Mouse (Mus musculus) MEL (cell line): ENCODE results near the gene Olfr1310. TPM values are rescaled to one million over a fixed set of nuclear protein-coding genes. Genes with fewer than 3 reads are reported as not detected.

Source experiments
- DNase-seq: peaks from one replicate; pipeline ENCODE4 v3.0.0; 2011; ENCODE audit warnings: low read depth, low spot score
- H3K27ac ChIP-seq: 2 replicates; pipeline ENCODE4 v1.5.1; 2012; ENCODE audit warnings: low read depth, mild to moderate bottlenecking, control low read depth, low read length, moderate library complexity; ENCODE audit not compliant: control insufficient read depth
- H3K27me3 ChIP-seq, 2 experiments: fragments of 150-350 bp in 1 of 2; sonication (generic) in 1 of 2; 2 replicates each; pipeline ENCODE4 v1.6.1; 2012; ENCODE audit warnings: low read length in 2 of 2, mild to moderate bottlenecking in 2 of 2, improper control_type of control experiment in 1 of 2, moderate library complexity in 1 of 2; ENCODE audit not compliant: insufficient read depth in 2 of 2, control insufficient read depth in 1 of 2
- H3K36me3 ChIP-seq, 2 experiments: 2 replicates each; pipeline ENCODE4 v1.6.1; 2012 to 2014; ENCODE audit warnings: low read length in 2 of 2, improper control_type of control experiment in 1 of 2, inconsistent platforms in 1 of 2, mild to moderate bottlenecking in 1 of 2; ENCODE audit not compliant: insufficient read depth in 2 of 2, control insufficient read depth in 1 of 2
- H3K4me1 ChIP-seq, 2 experiments: fragments of 150-350 bp in 1 of 2; sonication (generic) in 1 of 2; 2 replicates each; pipeline ENCODE4 v1.6.1; 2012; ENCODE audit warnings: low read length in 2 of 2, improper control_type of control experiment in 1 of 2, mild to moderate bottlenecking in 1 of 2; ENCODE audit not compliant: insufficient read depth in 2 of 2, control insufficient read depth in 1 of 2
- H3K4me3 ChIP-seq, 2 experiments: fragments of 150-350 bp in 1 of 2; sonication (generic) in 1 of 2; 2 replicates each; pipeline ENCODE4 v1.5.1; 2012; ENCODE audit warnings: low read depth in 2 of 2, low read length in 2 of 2, mild to moderate bottlenecking in 2 of 2, moderate library complexity in 2 of 2, control low read depth in 1 of 2, improper control_type of control experiment in 1 of 2; ENCODE audit not compliant: control insufficient read depth in 1 of 2, insufficient read depth in 1 of 2
- H3K79me2 ChIP-seq: 2 replicates; pipeline ENCODE4 v1.6.1; 2012; ENCODE audit warnings: mild to moderate bottlenecking, low read length, moderate library complexity; ENCODE audit not compliant: control insufficient read depth, poor library complexity, insufficient read depth
- H3K9ac ChIP-seq: 2 replicates; pipeline ENCODE4 v1.6.1; 2012; ENCODE audit warnings: low read depth, mild to moderate bottlenecking, control low read depth, low read length, moderate library complexity; ENCODE audit not compliant: control insufficient read depth, poor library complexity, severe bottlenecking
- H3K9me3 ChIP-seq: fragments of 150-350 bp; sonication (generic); replicated peaks from 2 replicates; pipeline ENCODE4 v1.6.1; 2012; ENCODE audit warnings: mild to moderate bottlenecking, low read length, improper control_type of control experiment, moderate library complexity; ENCODE audit not compliant: insufficient read depth
- ELF1 ChIP-seq: IDR thresholded peaks from 2 replicates; pipeline ENCODE4 v1.6.1; 2014; ENCODE audit warnings: low read depth, mild to moderate bottlenecking, inconsistent platforms, low read length, improper control_type of control experiment, moderate library complexity
- EP300 ChIP-seq, 2 experiments: IDR thresholded peaks; 2 replicates each; pipeline ENCODE4 v1.6.1; 2011; ENCODE audit warnings: improper control_type of control experiment in 2 of 2, low read length in 2 of 2, low read depth in 1 of 2, mild to moderate bottlenecking in 1 of 2
- ETS1 ChIP-seq: IDR thresholded peaks from 2 replicates; pipeline ENCODE4 v1.6.1; 2012; ENCODE audit warnings: low read depth, mild to moderate bottlenecking, inconsistent platforms, low read length, improper control_type of control experiment, moderate library complexity
- GATA1 ChIP-seq: IDR thresholded peaks from 2 replicates; pipeline ENCODE4 v1.6.1; 2011; ENCODE audit warnings: low read depth, low read length, improper control_type of control experiment
- HCFC1 ChIP-seq: IDR thresholded peaks from 2 replicates; pipeline ENCODE4 v1.6.1; 2012; ENCODE audit warnings: low read depth, mild to moderate bottlenecking, inconsistent platforms, low read length, improper control_type of control experiment, moderate library complexity
- KAT2A ChIP-seq: conservative IDR thresholded peaks from 2 replicates; pipeline ENCODE4 v1.6.1; 2012; ENCODE audit warnings: low read depth, low read length, improper control_type of control experiment, inconsistent platforms
- MAZ ChIP-seq: IDR thresholded peaks from 2 replicates; pipeline ENCODE4 v1.6.1; 2012; ENCODE audit warnings: low read depth, mild to moderate bottlenecking, inconsistent platforms, low read length, improper control_type of control experiment
- MEF2A ChIP-seq: IDR thresholded peaks from 2 replicates; pipeline ENCODE4 v1.6.1; 2014; ENCODE audit warnings: low read depth, mild to moderate bottlenecking, inconsistent platforms, low read length, improper control_type of control experiment; ENCODE audit not compliant: poor library complexity, insufficient replicate concordance, severe bottlenecking; ENCODE audit errors: extremely low read depth
- MXI1 ChIP-seq: IDR thresholded peaks from 2 replicates; pipeline ENCODE4 v1.6.1; 2011; ENCODE audit warnings: mild to moderate bottlenecking, low read depth, low read length, improper control_type of control experiment
- NRF1 ChIP-seq: IDR thresholded peaks from 2 replicates; pipeline ENCODE4 v1.6.1; 2014; ENCODE audit warnings: low read depth, mild to moderate bottlenecking, inconsistent platforms, low read length, improper control_type of control experiment, moderate library complexity; ENCODE audit not compliant: poor library complexity, insufficient read depth, severe bottlenecking
- POLR2AphosphoS2 ChIP-seq: IDR thresholded peaks from 2 replicates; pipeline ENCODE4 v1.6.1; 2011; ENCODE audit warnings: low read length, improper control_type of control experiment
- RAD21 ChIP-seq: IDR thresholded peaks from 2 replicates; pipeline ENCODE4 v1.6.1; 2011; ENCODE audit warnings: mild to moderate bottlenecking, low read depth, low read length, improper control_type of control experiment
- RCOR1 ChIP-seq: IDR thresholded peaks from 2 replicates; pipeline ENCODE4 v1.6.1; 2012; ENCODE audit warnings: low read depth, mild to moderate bottlenecking, inconsistent platforms, low read length, improper control_type of control experiment
- UBTF ChIP-seq: IDR thresholded peaks from 2 replicates; pipeline ENCODE4 v1.6.1; 2012; ENCODE audit warnings: low read depth, mild to moderate bottlenecking, inconsistent platforms, low read length, improper control_type of control experiment, moderate library complexity, borderline replicate concordance; ENCODE audit not compliant: insufficient read depth
- USF1 ChIP-seq: IDR thresholded peaks from 2 replicates; pipeline ENCODE4 v1.6.1; 2014; ENCODE audit warnings: low read depth, mild to moderate bottlenecking, inconsistent platforms, low read length, improper control_type of control experiment, moderate library complexity
- ZMIZ1 ChIP-seq: IDR thresholded peaks from 2 replicates; pipeline ENCODE4 v1.6.1; 2012; ENCODE audit warnings: low read depth, mild to moderate bottlenecking, inconsistent platforms, low read length, improper control_type of control experiment, moderate library complexity
- ZNF384 ChIP-seq: IDR thresholded peaks from 2 replicates; pipeline ENCODE4 v1.6.1; 2012; ENCODE audit warnings: low read depth, mild to moderate bottlenecking, inconsistent platforms, low read length, improper control_type of control experiment
- polyA plus RNA-seq, 2 experiments: library from polyadenylated mRNA; stranded (reverse) in 1 of 2; unstranded in 1 of 2; fragments of >175 nt in 1 of 2; fragments of >200 nt in 1 of 2; gene quantifications; 2 replicates each; pipeline versions ENCODE4 v1.2.1 to v1.2.4; 2012; ENCODE audit warnings: low replicate concordance in 2 of 2, low read depth in 1 of 2; ENCODE audit not compliant: insufficient read length in 2 of 2, insufficient read depth in 1 of 2, missing spikeins in 1 of 2
- total RNA-seq: library from RNA; depleted of rRNA; stranded (reverse); fragments of 300-350 nt; gene quantifications from 2 replicates; pipeline ENCODE4 v1.2.3, GENCODE M21; 2012

Gene Olfr1310
- total and polyA plus RNA-seq, 3 experiments: not detected

DNA sequence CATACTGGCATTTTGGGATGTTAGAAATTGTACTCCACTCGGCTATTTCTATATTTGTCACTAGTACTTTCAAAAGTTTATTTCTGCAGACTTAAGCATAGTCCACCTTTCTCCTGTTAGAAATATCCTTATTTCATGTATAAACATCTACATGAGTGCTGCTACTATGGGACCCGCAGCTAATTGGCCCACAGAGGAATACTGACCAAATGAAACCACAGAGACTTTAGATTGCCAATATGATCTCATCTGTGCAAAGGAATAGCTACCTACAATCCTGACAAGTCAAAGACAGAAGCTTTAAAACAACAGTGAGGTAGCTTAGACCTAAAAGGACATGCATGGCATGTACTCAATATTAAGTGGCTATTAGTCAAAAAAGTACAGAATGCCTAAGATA is 11.8 kb upstream of the Olfr1310 start, which contains the start of gene Olfr1311:
Gene Olfr1311, minus strand, starts transcription at position 101 of the 400 bp plus-strand sequence.
- Histone ChIP-seq H3K27ac (no peak within 1 kb of the TSS), H3K36me3 (no peaks in the 10 kb centered on the region), H3K9ac (no peak within 1 kb of the TSS), H3K9me3 (no peaks in the 10 kb centered on the region), H3K4me1 (no peaks in the 10 kb centered on the region), H3K4me3 (no peak within 1 kb of the TSS), H3K79me2 (no peaks in the 10 kb centered on the region), H3K27me3 (peaks cover 0 to 1% of the 10 kb centered on the region in 2 experiments; a peak in 2 of 4 replicates)
- TF ChIP-seq RCOR1 (no peak), MAZ (no peak), KAT2A (no peak), RAD21 (no peak), ZMIZ1 (no peak), ETS1 (no peak), GATA1 (no peak), HCFC1 (no peak), UBTF (no peak)
- DNase-seq: no peak

DNA sequence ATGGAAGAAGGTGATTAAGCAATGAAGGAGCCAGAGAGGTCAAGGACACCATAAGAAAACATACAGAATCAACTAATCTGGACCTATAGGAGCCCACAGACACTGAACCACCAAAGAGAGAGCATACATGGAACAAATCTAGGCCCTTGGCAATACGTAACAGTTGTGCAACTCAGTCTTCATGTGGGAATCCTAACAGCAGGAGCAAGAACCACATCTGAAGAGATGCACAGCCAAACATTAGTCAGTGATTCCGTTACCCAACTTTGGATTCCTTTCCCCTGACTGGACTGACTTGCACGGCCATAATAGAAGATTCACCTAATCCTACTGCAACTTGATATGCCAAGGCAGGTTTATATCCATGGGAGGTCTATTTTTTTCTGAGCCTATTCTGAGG is 2.4 kb upstream of the Olfr1310 start:
- TF ChIP-seq RCOR1 (no peak), ETS1 (no peak), KAT2A (no peak), USF1 (no peak), EP300 (IDR thresholded peaks at IDR 0.05; ENCODE audit: low read depth in 1 of 2, low read length in 2 of 2) (no peak), MEF2A (no peak), POLR2AphosphoS2 (no peak), MXI1 (no peak), MAZ (no peak), ZNF384 (no peak), ELF1 (no peak), NRF1 (no peak)
- TF ChIP-seq, all 39 proteins: peak for 0
- DNase-seq: no peak
- Histone ChIP-seq H3K27ac (no peak overlapping the region), H3K4me1 (no peaks in the 10 kb centered on the region), H3K9me3 (no peaks in the 10 kb centered on the region), H3K9ac (no peak overlapping the region), H3K27me3 (peaks cover 0 to 1% of the 10 kb centered on the region in 2 experiments; a peak in 1 of 4 replicates), H3K79me2 (no peaks in the 10 kb centered on the region), H3K36me3 (no peaks in the 10 kb centered on the region), H3K4me3 (no peak overlapping the region)
